Mouse (Mus musculus) adrenal gland, postnatal 14 days (tissue): Measurements from ENCODE around the gene Wdr64. TPM values are rescaled to one million over a fixed set of nuclear protein-coding genes. Genes with fewer than 3 reads are reported as not detected.

Source experiments
- DNase-seq: peaks from one replicate; pipeline ENCODE4 v3.0.0; 2021; ENCODE audit warnings: mixed read lengths
- total RNA-seq: library from RNA; stranded (reverse); gene quantifications from 2 replicates; pipeline ENCODE4 v1.2.3, GENCODE M21; 2021

The Wdr64 gene
- total RNA-seq, 1 experiment from 2014 or later, result not detected

DNA sequence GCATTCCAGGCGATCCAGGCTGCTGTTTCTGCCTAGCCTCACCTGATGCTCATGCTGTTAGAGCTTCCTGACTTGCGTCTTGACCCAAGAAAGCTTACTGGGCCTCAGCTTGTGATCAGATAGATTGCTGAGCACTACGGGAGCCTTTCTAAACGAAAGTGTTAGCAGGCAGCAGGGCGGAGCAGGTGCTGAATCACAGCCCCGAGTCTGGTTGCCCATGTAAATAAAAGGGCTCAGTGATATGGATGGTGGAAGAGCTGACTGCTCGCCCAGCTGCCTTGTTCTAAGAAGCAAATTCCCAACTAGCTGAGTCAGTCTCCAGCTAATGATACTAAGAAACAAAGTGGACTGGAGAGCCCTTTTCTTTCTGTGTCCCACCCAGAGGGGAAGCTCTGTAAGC, 27.4 kb downstream of the Wdr64 start:
- DNase-seq, result no peak

DNA sequence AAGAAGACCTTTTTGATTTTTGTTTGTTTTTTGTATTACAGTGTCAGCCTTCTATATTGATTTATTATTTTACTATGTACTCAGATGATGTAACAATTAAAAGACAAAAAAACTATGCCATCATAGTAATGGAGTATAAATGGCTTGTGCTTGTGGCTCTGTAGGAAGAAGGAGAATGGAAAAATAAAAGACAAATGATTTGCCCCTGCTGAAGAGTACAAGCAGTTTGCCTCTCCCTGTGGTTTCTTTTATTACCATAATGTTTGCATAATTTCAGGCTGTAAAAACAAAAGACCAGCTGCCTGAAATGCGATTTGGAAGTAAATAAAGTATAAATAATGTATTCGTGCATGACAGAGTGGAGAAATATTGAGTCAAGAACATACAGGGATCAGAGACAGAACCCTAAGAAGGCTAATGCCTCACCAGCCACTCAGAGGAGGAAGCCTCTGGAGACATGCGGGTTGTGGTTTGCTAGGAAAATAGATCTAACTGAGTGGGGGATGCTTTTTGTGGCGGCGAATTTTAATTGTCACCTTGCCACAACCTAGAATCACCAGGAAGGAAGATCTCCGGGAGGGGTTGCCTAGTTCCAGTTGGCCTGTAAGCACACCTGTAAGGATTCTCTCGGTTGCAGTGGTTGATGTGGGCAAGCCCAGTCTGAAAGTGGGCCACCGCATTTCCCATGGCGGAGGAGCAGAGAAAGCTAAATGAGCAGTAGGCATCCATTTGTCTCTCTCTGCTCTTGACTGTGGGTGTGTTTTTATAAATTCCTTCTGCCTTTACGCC, 56.4 kb downstream of the Wdr64 start:
- DNase-seq, result no peak

DNA sequence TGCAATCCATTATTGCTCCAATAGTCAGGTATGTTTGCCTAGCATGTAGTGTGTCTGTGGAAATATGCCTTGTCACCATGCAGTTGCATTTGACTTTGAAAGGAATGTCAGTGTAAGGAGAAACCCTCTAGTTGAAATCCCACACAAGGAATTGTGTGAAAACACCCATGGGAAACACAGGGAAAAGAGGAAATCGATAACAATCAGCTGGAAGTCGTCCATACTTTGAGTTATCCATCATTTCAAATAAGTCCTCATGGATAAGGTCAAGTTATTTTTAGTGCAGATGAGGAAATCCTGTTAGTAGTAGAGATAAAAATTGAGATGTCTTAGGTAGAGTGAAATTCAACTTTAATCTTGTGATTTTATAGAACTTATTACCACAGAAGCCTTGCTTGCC, 96.3 kb downstream of the Wdr64 start:
- no peak for DNase-seq

DNA sequence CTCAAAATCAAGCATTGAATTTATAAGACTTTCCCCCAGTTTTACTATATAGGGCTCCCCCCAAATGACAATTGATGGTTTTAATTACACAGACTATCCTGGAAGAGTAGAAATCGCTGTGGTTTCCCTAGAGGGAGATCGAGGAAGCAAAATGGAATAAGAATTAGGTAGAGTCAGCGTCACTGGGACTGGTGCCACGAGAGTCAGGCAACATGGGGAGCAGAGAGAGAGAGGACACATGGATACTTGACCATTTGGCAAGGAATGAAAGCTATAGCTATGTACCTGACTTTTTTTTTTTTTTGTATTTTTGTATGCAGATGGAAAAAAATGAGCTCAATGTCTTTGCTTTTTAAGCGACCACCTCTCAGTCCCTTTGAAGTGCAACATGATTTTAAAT, 110.0 kb downstream of the Wdr64 start:
- DNase-seq, result no peak

DNA sequence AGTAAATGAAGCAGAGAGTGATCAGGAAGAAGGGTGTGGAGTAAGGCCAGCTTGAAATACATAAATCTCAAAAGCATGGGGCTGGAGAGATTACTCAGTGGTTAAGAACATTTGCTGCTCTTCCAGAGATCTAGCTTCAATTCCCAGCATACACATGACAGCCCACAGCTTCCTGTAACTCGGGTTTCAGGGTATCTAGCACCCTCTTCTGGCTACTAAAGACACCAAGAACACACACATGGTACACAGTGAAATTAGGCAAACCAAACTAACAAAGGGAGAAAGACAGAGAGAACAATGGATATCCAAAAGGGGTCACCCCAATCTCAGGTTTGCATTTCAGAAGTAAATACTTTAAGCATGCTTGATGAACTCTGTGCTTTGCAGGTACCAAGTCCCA, 113.2 kb downstream of the Wdr64 start:
- DNase-seq, result no peak

DNA sequence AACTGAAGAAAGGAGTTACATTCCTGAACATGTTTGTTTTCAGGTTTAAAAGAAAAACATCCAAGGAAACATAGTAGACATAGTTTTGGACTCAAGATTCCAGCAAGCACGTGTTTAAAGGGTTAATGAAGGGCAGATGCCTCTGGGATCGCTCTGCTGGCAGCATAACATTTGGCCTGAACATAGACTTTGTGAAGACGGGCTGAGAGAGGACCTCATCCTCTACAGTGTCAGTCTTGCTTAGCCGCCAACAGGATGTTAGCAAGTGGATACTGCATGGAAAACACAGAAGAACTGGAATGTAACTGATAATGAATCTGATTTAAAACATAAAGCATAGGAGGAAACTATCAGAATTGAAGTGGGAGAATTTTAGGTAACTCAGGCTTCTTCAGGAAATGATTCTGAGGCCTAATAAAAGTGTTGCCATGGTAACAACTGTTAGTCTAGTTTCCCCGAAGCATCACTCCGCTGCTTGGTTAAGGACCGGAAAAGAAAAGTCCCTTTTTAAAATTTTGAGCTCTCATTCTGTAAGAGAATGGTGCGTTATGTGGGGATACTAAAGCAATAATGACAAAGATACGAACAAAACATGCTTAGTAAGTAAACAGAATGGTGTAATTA, 125.5 kb downstream of the Wdr64 start:
- DNase-seq, result no peak

DNA sequence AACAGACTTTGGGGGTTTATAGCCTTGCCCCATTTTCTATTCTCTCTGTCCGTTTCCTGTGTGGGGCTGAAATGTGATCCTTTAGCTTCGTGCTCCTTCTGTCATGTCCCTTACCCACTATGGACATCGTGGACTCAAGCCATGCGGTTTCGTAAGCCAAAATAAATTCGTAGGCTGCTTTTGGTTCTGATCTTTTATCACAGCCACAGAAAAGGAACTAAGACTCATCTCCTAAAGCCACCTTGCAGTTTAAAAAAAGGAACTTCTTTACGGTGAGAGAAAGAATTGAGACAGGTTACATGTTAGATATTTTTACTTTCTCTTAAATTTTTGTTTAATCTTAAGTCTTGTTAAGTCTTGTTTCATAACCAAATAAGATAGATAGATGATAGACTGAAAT, 130.1 kb downstream of the Wdr64 start:
- no peak for DNase-seq

DNA sequence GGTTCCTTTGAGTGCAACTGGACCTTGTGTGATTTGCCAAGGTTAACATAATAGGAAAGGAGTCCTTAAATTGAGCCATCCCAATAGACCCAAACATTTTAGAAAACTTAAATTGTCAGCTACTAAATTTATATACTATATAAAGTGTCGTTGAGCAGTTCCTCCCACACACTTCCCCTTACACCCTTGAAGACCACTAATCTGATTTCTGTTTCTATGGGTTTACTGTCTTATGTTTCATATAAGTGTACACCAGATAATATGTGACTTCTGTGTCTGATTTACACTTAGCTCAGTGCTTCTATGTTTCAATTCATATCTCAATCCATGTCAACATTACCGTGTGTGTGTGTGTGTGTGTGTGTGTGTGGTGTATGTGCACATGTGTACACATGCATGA, 130.8 kb downstream of the Wdr64 start:
- no peak for DNase-seq

DNA sequence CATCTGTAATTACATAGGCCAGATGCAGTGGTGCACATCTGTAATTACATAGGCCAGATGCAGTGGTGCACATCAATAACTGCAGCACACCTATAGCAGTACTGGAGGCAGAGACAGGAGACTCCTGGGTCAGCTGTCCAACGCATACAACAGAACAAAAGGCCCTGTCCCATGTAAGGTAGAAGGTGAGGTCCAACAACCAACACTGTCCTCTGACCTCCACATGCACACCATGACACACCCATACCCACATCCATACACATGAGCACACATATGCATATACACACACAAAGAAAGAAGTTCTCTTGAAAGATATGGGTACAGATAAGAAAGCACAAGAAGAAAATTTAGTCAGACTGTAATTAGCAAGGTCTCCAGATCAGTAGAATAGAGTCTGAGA, 157.1 kb downstream of the Wdr64 start:
- no peak for DNase-seq

Other genes with a start within 250 kb of the Wdr64 start
- gene Rgs7, start 206.1 kb upstream of the Wdr64 start, total RNA-seq, result 21.0 and 23.2 TPM in 2 replicates
- 3.5 and 11.5 TPM in 2 replicates for gene Kmo, start 78.2 kb upstream of the Wdr64 start, total RNA-seq
- 399 and 403 TPM in 2 replicates for gene Fh1, start 73.0 kb upstream of the Wdr64 start, total RNA-seq
- 5.3 and 5.9 TPM in 2 replicates for gene Opn3, start 5.8 kb upstream of the Wdr64 start, total RNA-seq
- gene Chml, start 5.7 kb upstream of the Wdr64 start, total RNA-seq, result 6.6 and 7.2 TPM in 2 replicates
- gene Exo1, start 182.0 kb downstream of the Wdr64 start, total RNA-seq, result 7.0 and 7.2 TPM in 2 replicates
- not detected in 2 replicates for gene Gm38100, start 221.7 kb downstream of the Wdr64 start, total RNA-seq